Mouse (Mus musculus): ENCODE data around the gene Trp53bp2.

The Trp53bp2 gene

DNA sequence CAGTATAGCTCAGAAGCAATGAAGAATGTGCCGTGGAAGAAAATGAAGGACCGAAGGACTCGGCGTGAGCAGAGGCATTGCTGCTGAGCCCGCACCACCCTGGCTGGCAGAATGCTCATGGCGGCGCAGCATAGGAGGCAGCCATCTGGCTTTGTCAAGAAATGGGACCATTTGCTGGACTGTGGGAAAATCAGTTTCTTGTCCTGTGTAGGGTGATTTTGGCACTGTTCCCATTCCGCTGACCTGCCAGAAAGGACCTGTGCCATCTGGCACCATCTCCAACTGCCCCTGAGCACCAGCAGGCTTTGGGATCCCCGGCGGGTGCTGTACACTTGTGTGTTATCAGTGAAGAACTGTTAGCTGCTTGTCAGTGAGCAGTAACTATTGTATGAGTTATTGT lies 52.8 kb downstream of the Trp53bp2 start:
- DNase-seq, result peak; percentile 94 to 98

DNA sequence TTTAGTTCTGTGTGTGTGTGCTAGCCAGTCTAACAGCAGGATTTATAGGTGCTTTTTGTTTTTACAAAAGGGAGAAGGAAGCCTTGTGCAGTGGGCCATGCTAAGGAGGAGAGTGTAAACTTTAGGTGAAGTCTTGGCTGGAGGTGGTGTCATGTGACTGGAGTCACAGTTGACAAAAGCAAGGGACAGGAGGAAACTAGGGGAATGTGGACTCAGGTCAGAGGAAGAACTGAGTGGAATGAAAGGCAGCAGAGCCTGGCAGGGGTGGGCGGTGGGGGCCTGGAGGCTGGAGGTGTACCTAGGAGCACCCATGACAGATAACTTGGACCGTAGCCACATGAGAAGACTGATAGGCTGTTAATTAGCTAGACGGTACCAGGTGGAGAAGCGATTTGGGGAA lies 56.3 kb downstream of the Trp53bp2 start:
- DNase-seq, result no peak

- DNase-seq, result peak; percentile 52 to 65
Measured at GRCm38 (mm10) chr1:182465978-182466377, 57.0 kb downstream of the Trp53bp2 start.

GRCm38 (mm10) chr1:182475005-182475796 lies 66.2 kb downstream of the Trp53bp2 start:
- no peak for DNase-seq

GRCm38 (mm10) chr1:182478935-182479334 lies 70.0 kb downstream of the Trp53bp2 start:
- no peak for DNase-seq

GRCm38 (mm10) chr1:182481138-182481537 lies 72.2 kb downstream of the Trp53bp2 start:
- DNase-seq, result no peak

- DNase-seq, result no peak
Measured at GRCm38 (mm10) chr1:182481646-182482295, 72.8 kb downstream of the Trp53bp2 start.

- no peak for DNase-seq
Measured at GRCm38 (mm10) chr1:182482991-182483909, 74.3 kb downstream of the Trp53bp2 start.

GRCm38 (mm10) chr1:182483910-182484274 lies 74.9 kb downstream of the Trp53bp2 start:
- no peak for DNase-seq

GRCm38 (mm10) chr1:182488503-182488902 lies 79.5 kb downstream of the Trp53bp2 start:
- no peak for DNase-seq

DNA sequence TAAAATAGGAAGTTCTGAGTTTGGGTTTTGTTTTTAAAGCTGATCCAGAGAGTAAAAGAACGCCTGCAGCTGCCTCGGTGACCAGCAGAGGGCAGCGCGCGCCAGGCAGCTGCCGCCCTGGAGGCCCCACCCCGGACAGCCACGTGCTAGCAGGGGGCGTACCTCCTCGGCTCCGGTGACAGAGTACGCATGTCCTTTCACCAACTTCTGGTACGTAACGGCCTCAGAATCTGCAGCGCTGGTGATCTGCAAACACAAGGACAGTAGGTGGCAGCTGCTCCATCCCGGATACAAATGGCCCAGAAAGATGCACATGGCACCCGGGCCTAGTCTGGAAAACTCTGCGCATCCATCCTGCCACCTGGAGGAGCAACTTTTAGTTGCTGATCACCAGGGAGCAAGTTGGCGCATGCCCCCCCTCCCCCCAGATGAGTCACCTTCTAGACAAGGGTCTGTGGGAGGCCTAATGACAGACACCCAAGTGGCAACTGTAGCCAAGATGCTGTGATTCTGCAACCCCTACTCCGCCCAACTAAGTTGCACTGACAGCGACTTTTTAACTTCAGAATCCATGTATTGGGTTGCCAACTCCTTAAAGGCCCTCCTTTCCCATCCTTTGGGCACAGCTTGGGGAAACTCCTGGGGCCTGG lies 81.0 kb downstream of the Trp53bp2 start:
- DNase-seq, result peak; percentile 91 to 94

DNA sequence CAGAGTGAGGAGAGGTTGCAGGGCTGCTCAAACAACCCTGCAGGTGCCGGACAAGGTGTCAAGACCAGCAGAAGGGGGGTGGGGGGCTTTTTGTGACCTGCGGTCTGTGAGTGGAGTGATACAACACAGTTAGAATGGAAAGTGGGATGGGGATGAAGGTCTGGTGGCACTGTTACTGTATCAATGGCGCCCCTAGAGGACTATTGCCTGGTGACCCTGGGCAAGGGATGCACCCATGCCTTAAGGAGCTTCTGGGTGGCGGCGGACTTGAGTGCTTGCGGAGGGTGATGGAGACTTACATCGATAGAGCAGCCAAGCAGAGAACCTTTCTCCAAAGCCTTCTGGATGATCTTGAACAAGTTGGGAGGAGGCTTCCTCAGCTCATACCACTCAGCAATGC lies 81.6 kb downstream of the Trp53bp2 start:
- DNase-seq, result no peak

- DNase-seq, result no peak
Measured at GRCm38 (mm10) chr1:182491839-182492238, 82.9 kb downstream of the Trp53bp2 start.

- DNase-seq, result no peak
Measured at GRCm38 (mm10) chr1:182494285-182495145, 85.5 kb downstream of the Trp53bp2 start.

GRCm38 (mm10) chr1:182496685-182497084 lies 87.7 kb downstream of the Trp53bp2 start:
- no peak for DNase-seq

- no peak for DNase-seq
Measured at GRCm38 (mm10) chr1:182497736-182498135, 88.8 kb downstream of the Trp53bp2 start.

DNA sequence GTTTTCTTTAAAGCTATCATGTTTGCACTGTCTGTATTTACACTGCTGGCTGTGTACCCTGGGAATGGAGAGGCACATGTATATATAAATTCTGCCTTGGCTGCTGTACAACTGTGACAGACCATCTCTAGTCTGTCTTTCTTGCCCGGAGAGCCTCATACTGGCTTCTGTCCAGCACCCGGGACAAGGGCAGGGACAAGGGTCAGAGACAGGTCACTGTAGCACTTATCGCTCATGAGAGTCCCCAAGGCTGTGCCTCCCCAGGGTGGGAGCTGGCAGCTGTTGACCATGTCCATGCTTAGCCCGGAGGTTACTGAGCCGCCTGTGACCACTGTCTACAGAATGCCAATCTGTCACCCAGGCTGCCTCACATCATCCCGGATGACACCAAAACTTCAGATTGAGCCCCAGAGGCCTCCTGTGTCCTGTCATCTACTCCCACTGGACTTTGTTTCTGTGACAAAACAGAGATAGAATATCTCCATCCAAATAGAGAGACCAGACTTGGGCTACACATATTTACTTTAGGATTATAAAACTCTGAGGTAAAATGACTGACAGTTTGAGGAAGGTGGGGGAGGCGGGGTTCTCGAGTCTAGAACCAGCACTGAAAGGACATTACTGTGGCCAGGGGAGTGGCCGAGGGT lies 90.6 kb downstream of the Trp53bp2 start:
- peak in 1 of 2 experiments; percentile 20 for DNase-seq

GRCm38 (mm10) chr1:182500224-182500623 lies 91.3 kb downstream of the Trp53bp2 start:
- no peak for DNase-seq

GRCm38 (mm10) chr1:182500843-182501242 lies 91.9 kb downstream of the Trp53bp2 start:
- no peak for DNase-seq

DNA sequence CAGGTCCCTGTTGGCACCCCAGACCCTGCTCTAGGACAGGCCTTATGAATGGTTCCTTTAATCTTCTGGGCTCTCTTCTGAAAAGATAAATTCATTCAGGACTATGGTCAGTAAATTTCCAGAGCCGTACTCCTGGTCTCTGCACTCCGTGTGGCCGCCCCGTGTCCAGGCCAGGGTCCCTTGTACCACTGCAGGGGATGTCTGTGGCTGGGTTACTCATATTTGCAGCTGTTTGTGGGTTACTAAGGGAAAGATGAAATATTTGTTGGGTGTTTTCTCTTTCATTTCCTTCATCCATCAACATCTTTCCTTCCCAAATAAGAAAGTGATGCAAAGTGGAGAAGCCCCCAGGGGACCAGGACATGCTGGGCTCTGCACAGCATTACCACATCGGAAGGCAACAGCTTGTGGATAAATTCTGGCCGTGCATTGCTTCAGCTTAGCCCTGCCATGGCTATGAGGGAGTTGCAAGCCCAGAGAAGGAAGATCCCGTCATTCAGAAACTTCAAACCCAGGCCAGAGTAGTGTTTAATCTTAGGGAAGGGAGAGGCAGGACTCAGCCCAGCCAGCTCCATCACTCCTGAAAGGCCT lies 92.9 kb downstream of the Trp53bp2 start:
- DNase-seq, result no peak
